Mouse (Mus musculus) erythroblast, embryonic 14.5 days (primary cell): ENCODE data around the gene Foxl1.

ENCODE experiments used
- GATA1 ChIP-seq: IDR thresholded peaks from 2 replicates; pipeline ENCODE4 v1.6.1; 2012; ENCODE audit warnings: low read length, inconsistent platforms, mixed read lengths
- TAL1 ChIP-seq: IDR thresholded peaks from 3 replicates; pipeline ENCODE4 v1.6.1; 2012; ENCODE audit warnings: low read length, inconsistent platforms, mixed read lengths

DNA sequence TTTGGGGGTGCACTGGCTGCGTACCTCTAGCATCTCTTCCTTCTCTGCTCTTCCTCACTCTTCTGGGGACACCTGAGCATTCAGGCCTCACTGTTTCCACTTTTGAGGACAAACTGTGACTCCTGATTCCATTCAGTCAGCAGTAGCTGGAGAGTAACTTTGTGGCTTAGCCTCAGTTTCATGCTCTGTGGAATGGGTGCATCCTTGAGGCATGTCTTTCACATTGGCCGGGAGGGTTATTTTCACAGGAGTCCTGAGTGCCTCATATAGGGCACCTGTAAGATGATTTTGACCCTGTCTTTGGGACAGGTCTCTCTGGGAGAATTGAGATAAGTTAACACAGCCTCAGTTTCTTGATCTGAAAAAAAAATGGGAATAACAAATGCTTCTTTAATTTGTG lies 4.6 kb upstream of the Foxl1 start:
- TF ChIP-seq TAL1 (no peak), GATA1 (no peak)
